Mouse (Mus musculus) small intestine, adult 2 months (tissue): ENCODE data around the gene Gm13288.

Experiments used
- CTCF ChIP-seq: fragments of 200-500 bp; IDR thresholded peaks from 2 replicates; pipeline ENCODE4 v1.5.1; 2012; ENCODE audit warnings: low read depth, mild to moderate bottlenecking, control low read depth, inconsistent platforms, low read length, moderate library complexity, mixed read lengths; ENCODE audit not compliant: insufficient replicate concordance, insufficient read length; ENCODE audit errors: extremely low read depth
- POLR2A ChIP-seq: fragments of 200-500 bp; IDR thresholded peaks from 2 replicates; pipeline ENCODE4 v1.6.1; 2012; ENCODE audit warnings: low read depth, mild to moderate bottlenecking, control low read depth, inconsistent platforms, low read length, moderate library complexity

GRCm38 (mm10) chr4:88851026-88851763 lies 45.9 kb downstream of the Gm13288 start:
- no peak for TF ChIP-seq CTCF
- no peak for TF ChIP-seq POLR2A
